In genomic region chr17:24899153-24899552, GRCm38 (mm10) we compare ENCODE assay signal across 17 mouse cellular contexts. TPM values are rescaled to one million over a fixed set of nuclear protein-coding genes. Genes with fewer than 3 reads are reported as not detected.
DNase-seq lines count a peak whose midpoint lies in the region; ATAC-seq and TF ChIP-seq lines count a peak whose summit lies in the region.
"Had no signal": no experiment of that assay in that cellular context is flagged by ENCODE, and none has a peak within 500 bp of the region (broad histone marks: within the 10 kb centered on the region; RNA-seq: fewer than 3 reads in every experiment).

No protein-coding gene starts in this region.

- no peak for ATAC-seq in heart, embryonic 11.5 days (replicated peaks; ENCODE audit: insufficient number of reproducible peaks, low FRiP score, low TSS enrichment)
- no peak for ATAC-seq in forebrain, embryonic 12.5 days (ENCODE audit: low FRiP score)
- ATAC-seq: forebrain, embryonic 16.5 days; intestine, embryonic 15.5 days; midbrain, embryonic 16.5 days had no signal

- H3K36me3 ChIP-seq in heart, embryonic 11.5 days (ENCODE audit: control insufficient read depth, insufficient read depth, low read length) = peaks cover 48% of the 10 kb centered on the region
- peaks cover 72% of the 10 kb centered on the region for H3K36me3 ChIP-seq in forebrain, embryonic 12.5 days (replicated peaks)

- no peak for TF ChIP-seq POLR2A in bone marrow, adult 2 months (IDR thresholded peaks at IDR 0.05; ENCODE audit: borderline replicate concordance, control insufficient read depth, low read depth, low read length)

- DNase-seq in heart, adult 8-10 months (ENCODE audit: low spot score) = peak; percentile 65
- peak; percentile 61 for DNase-seq in Muller cell, postnatal 12 days (ENCODE audit: inconsistent ontology term)
- peak; percentile 66 for DNase-seq in heart, postnatal 4 days
- DNase-seq in ovary, adult 18-20 months (ENCODE audit: low spot score) = no peak
- DNase-seq: cerebellum, adult 11 months; cerebellum, postnatal 36 days; lung, postnatal 14 days had no signal

- H3K4me3 ChIP-seq in heart, embryonic 11.5 days (ENCODE audit: low read depth, low read length) = no peak overlapping the region
- no peak overlapping the region for H3K4me3 ChIP-seq in bone marrow, adult 2 months (replicated peaks; ENCODE audit: control insufficient read depth, low read depth, low read length)
- no peak overlapping the region for H3K4me3 ChIP-seq in forebrain, embryonic 12.5 days (replicated peaks)
- H3K4me3 ChIP-seq: hindbrain, embryonic 13.5 days; intestine, embryonic 15.5 days; limb, embryonic 15.5 days; stomach, embryonic 15.5 days had no signal

- no peak overlapping the region; the same call in 1 of the 2 replicates for H3K9ac ChIP-seq in heart, embryonic 11.5 days (ENCODE audit: low read depth, low read length)
- H3K9ac ChIP-seq in forebrain, embryonic 12.5 days = no peak overlapping the region
- H3K9ac ChIP-seq: intestine, embryonic 15.5 days; limb, embryonic 15.5 days; stomach, embryonic 15.5 days had no signal

- WGBS in heart, embryonic 11.5 days (ENCODE audit: insufficient replicate concordance) = 77% methylated on average over 5 of the region's 5 CpGs
- 85% methylated on average over 5 of the region's 5 CpGs for WGBS in bone marrow, adult 2 months
- WGBS in forebrain, embryonic 12.5 days = 90% methylated on average over 5 of the region's 5 CpGs

- H3K9me3 ChIP-seq in heart, embryonic 11.5 days (replicated peaks; ENCODE audit: control insufficient read depth, low read length) = no peaks in the 10 kb centered on the region
- no peaks in the 10 kb centered on the region for H3K9me3 ChIP-seq in forebrain, embryonic 12.5 days
- H3K9me3 ChIP-seq: hindbrain, embryonic 13.5 days; intestine, embryonic 15.5 days; limb, embryonic 15.5 days; megakaryocyte, embryonic 14.5 days; stomach, embryonic 15.5 days had no signal

- H3K27ac ChIP-seq in heart, embryonic 11.5 days (ENCODE audit: low read depth, low read length) = no peak overlapping the region
- H3K27ac ChIP-seq in bone marrow, adult 2 months (ENCODE audit: control insufficient read depth, insufficient read depth, low read depth, low read length, poor library complexity) = no peak overlapping the region
- H3K27ac ChIP-seq in forebrain, embryonic 12.5 days = no peak overlapping the region
- H3K27ac ChIP-seq: hindbrain, embryonic 13.5 days; intestine, embryonic 15.5 days; limb, embryonic 15.5 days; stomach, embryonic 15.5 days had no signal

- 0 out of 2 replicates have a peak, but pooled peaks have one; percentile 1 for TF ChIP-seq CTCF in bone marrow, adult 2 months (IDR thresholded peaks at IDR 0.05; ENCODE audit: control insufficient read depth, insufficient read depth, low read length)

- H3K4me1 ChIP-seq in heart, embryonic 11.5 days (ENCODE audit: control insufficient read depth, insufficient read depth, low read length) = peaks cover 31% of the 10 kb centered on the region
- H3K4me1 ChIP-seq in bone marrow, adult 2 months (ENCODE audit: control insufficient read depth, insufficient read depth, low read length) = peaks cover 4% of the 10 kb centered on the region; the same call in 1 of the 2 replicates
- H3K4me1 ChIP-seq in forebrain, embryonic 12.5 days = peaks cover 27% of the 10 kb centered on the region

- no peaks in the 10 kb centered on the region for H3K27me3 ChIP-seq in heart, embryonic 11.5 days (ENCODE audit: control insufficient read depth, insufficient read depth, low read length)
- no peaks in the 10 kb centered on the region for H3K27me3 ChIP-seq in forebrain, embryonic 12.5 days
- H3K27me3 ChIP-seq: hindbrain, embryonic 13.5 days; intestine, embryonic 15.5 days; limb, embryonic 15.5 days; megakaryocyte, embryonic 14.5 days; stomach, embryonic 15.5 days had no signal

- H3K4me2 ChIP-seq in heart, embryonic 11.5 days = no peak overlapping the region
- no peak overlapping the region for H3K4me2 ChIP-seq in forebrain, embryonic 12.5 days
- H3K4me2 ChIP-seq: intestine, embryonic 15.5 days; limb, embryonic 15.5 days; stomach, embryonic 15.5 days had no signal

RNA-seq across cellular contexts. Expression of gene Nme3, which starts 2.9 kb away (rescaled TPM):
- 10 to 100 TPM; 29.0 to 31.4 (median 29.5) TPM for total RNA-seq in heart, adult 8-10 months (2022)
- polyA plus RNA-seq in heart, embryonic 11.5 days (2014; fragmentation: Nextera tagmentation; extraction: Ambion mirVana) = 35.7 and 37.9 TPM in 2 replicates
- 51.7 and 64.3 TPM in 2 replicates for polyA plus RNA-seq in bone marrow, adult 2 months (2011; ENCODE audit: insufficient read depth, insufficient read length, low replicate concordance, missing spikeins)
- 10 to 100 TPM; 33.6 to 42.8 TPM for total RNA-seq in heart, postnatal 4 days (2021)
- polyA plus RNA-seq in forebrain, embryonic 12.5 days (2016; fragmentation: Nextera tagmentation; extraction: Ambion mirVana) = 54.9 and 63.0 TPM in 2 replicates

RNA-seq across cellular contexts. Expression of gene Mrps34, which starts 4.2 kb away (rescaled TPM):
- total RNA-seq in heart, adult 8-10 months (2022) = 100 to 1,000 TPM in 2 of 4 experiments, 10 to 100 TPM in 2; 88.8 to 125 (median 109) TPM
- 85.6 and 92.1 TPM in 2 replicates for polyA plus RNA-seq in heart, embryonic 11.5 days (2014; fragmentation: Nextera tagmentation; extraction: Ambion mirVana)
- 23.4 and 43.9 TPM in 2 replicates for polyA plus RNA-seq in bone marrow, adult 2 months (2011; ENCODE audit: insufficient read depth, insufficient read length, low replicate concordance, missing spikeins)
- 10 to 100 TPM; 93.6 to 97.0 TPM for total RNA-seq in heart, postnatal 4 days (2021)
- polyA plus RNA-seq in forebrain, embryonic 12.5 days (2016; fragmentation: Nextera tagmentation; extraction: Ambion mirVana) = 86.0 and 91.1 TPM in 2 replicates

RNA-seq across cellular contexts. Expression of gene Eme2, which starts 4.3 kb away (rescaled TPM):
- total RNA-seq in heart, adult 8-10 months (2022) = 10 to 100 TPM; 19.4 to 23.5 (median 21.1) TPM
- 15.3 and 19.3 TPM in 2 replicates for polyA plus RNA-seq in heart, embryonic 11.5 days (2014; fragmentation: Nextera tagmentation; extraction: Ambion mirVana)
- polyA plus RNA-seq in bone marrow, adult 2 months (2011; ENCODE audit: insufficient read depth, insufficient read length, low replicate concordance, missing spikeins) = 8.2 and 35.6 TPM in 2 replicates
- total RNA-seq in heart, postnatal 4 days (2021) = 10 to 100 TPM; 24.8 to 27.1 TPM
- 42.7 and 44.6 TPM in 2 replicates for polyA plus RNA-seq in forebrain, embryonic 12.5 days (2016; fragmentation: Nextera tagmentation; extraction: Ambion mirVana)

RNA-seq across cellular contexts. Expression of gene Spsb3, which starts 12.7 kb away (rescaled TPM):
- 10 to 100 TPM; 25.8 to 29.3 (median 27.7) TPM for total RNA-seq in heart, adult 8-10 months (2022)
- polyA plus RNA-seq in heart, embryonic 11.5 days (2014; fragmentation: Nextera tagmentation; extraction: Ambion mirVana) = 25.2 and 26.5 TPM in 2 replicates
- polyA plus RNA-seq in bone marrow, adult 2 months (2011; ENCODE audit: insufficient read depth, insufficient read length, low replicate concordance, missing spikeins) = 37.8 and 47.2 TPM in 2 replicates
- 10 to 100 TPM; 34.8 to 38.6 TPM for total RNA-seq in heart, postnatal 4 days (2021)
- 47.3 and 50.7 TPM in 2 replicates for polyA plus RNA-seq in forebrain, embryonic 12.5 days (2016; fragmentation: Nextera tagmentation; extraction: Ambion mirVana)

RNA-seq across cellular contexts. Expression of gene Nubp2, which starts 13.0 kb away (rescaled TPM):
- 10 to 100 TPM; 17.2 to 20.1 (median 19.2) TPM for total RNA-seq in heart, adult 8-10 months (2022)
- polyA plus RNA-seq in heart, embryonic 11.5 days (2014; fragmentation: Nextera tagmentation; extraction: Ambion mirVana) = 42.3 and 43.3 TPM in 2 replicates
- polyA plus RNA-seq in bone marrow, adult 2 months (2011; ENCODE audit: insufficient read depth, insufficient read length, low replicate concordance, missing spikeins) = 34.2 and 45.6 TPM in 2 replicates
- total RNA-seq in heart, postnatal 4 days (2021) = 10 to 100 TPM; 25.6 to 27.0 TPM
- polyA plus RNA-seq in forebrain, embryonic 12.5 days (2016; fragmentation: Nextera tagmentation; extraction: Ambion mirVana) = 62.9 and 64.4 TPM in 2 replicates
